Mouse (Mus musculus): ENCODE results near the gene Runx3. TPM values are rescaled to one million over a fixed set of nuclear protein-coding genes. Genes with fewer than 3 reads are reported as not detected.

Gene Runx3
- polyA plus RNA-seq (2015; fragmentation: Nextera tagmentation; extraction: Ambion mirVana): 0.17 and 0.28 TPM in 2 replicates

DNA sequence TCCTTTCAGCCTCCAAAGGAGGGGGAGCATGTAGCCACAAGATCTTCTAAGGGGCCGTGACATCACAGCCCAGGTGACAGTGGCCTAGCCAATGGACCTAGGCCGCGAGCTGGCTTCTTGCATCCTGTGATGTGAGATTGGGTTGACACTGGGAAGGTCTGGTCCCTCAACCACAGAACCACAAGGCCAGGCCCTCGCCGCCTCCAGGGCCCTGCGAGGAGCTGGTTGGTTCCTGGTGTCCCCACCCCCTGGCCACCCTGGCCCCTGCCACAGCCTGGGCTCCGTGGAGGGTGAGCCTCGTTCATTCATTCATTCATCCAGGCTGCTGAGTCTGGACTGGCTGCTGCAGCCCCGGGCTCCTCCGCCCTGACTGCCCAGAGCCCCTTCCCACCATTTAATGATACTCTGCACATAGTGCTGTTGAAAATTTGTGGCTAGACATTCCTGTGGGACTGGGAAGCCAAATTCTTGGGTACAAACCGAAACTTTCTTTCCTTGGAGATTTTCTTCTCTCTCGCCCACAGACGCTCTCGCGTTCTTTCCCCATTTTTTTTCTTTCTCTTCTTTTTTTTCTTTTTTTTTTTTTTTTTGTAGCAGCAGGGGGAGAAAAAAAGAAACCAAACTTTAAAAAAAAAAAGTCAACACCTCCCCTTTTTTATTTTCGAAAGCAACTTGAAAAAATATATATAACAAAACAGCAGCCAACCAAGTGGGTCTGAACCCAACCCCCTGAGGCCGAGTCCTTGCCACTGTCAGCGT is at the start of gene Runx3:
Gene Runx3 (plus strand): TSS at position 311 of the 759 bp plus-strand sequence.

Other genes starting within 250 kb of the Runx3 start
- 122 and 136 TPM in 2 replicates for gene Tmem50a, start 205.6 kb upstream of the Runx3 start, polyA plus RNA-seq (2015; fragmentation: Nextera tagmentation; extraction: Ambion mirVana)
- 203 and 238 TPM in 2 replicates for gene Rsrp1, start 197.1 kb upstream of the Runx3 start, polyA plus RNA-seq (2015; fragmentation: Nextera tagmentation; extraction: Ambion mirVana)
- 72.0 and 80.9 TPM in 2 replicates for gene Syf2, start 189.8 kb upstream of the Runx3 start, polyA plus RNA-seq (2015; fragmentation: Nextera tagmentation; extraction: Ambion mirVana)
- gene Clic4, start 152.2 kb downstream of the Runx3 start, polyA plus RNA-seq (2015; fragmentation: Nextera tagmentation; extraction: Ambion mirVana): 88.9 and 98.4 TPM in 2 replicates
- 83.9 and 98.5 TPM in 2 replicates for gene Srrm1, start 232.7 kb downstream of the Runx3 start, polyA plus RNA-seq (2015; fragmentation: Nextera tagmentation; extraction: Ambion mirVana)

All from skeletal muscle tissue, postnatal 0 days (tissue).